Mouse (Mus musculus) forebrain, embryonic 15.5 days (tissue): Measurements from ENCODE around the gene Noto. TPM values are rescaled to one million over a fixed set of nuclear protein-coding genes. Genes with fewer than 3 reads are reported as not detected.

Experiments
- polyA plus RNA-seq: library from polyadenylated mRNA; unstranded; fragments of >200 nt; fragmentation: Nextera tagmentation; extraction: Ambion mirVana; gene quantifications from 2 replicates; pipeline ENCODE4 v1.2.1, GENCODE M21; 2015

Noto gene
- polyA plus RNA-seq, 1 experiment from 2014 or later: not detected

Other genes with a start within 250 kb of the Noto start
- gene Emx1, start 236.4 kb upstream of the Noto start, polyA plus RNA-seq: 68.9 and 78.8 TPM in 2 replicates
- 24.2 and 25.3 TPM in 2 replicates for gene Sfxn5, start 90.5 kb upstream of the Noto start, polyA plus RNA-seq
- gene Rab11fip5, start 49.3 kb upstream of the Noto start, polyA plus RNA-seq: 15.1 and 15.2 TPM in 2 replicates
- 54.2 and 56.8 TPM in 2 replicates for gene Smyd5, start 8.1 kb downstream of the Noto start, polyA plus RNA-seq
- gene Cct7, start 27.6 kb downstream of the Noto start, polyA plus RNA-seq: 644 and 647 TPM in 2 replicates
- gene Pradc1, start 28.1 kb downstream of the Noto start, polyA plus RNA-seq: 28.7 and 29.7 TPM in 2 replicates
- gene Fbxo41, start 79.1 kb downstream of the Noto start, polyA plus RNA-seq: 7.2 and 7.4 TPM in 2 replicates
- gene Egr4, start 89.7 kb downstream of the Noto start, polyA plus RNA-seq: not detected in 2 replicates
- gene Alms1, start 163.6 kb downstream of the Noto start, polyA plus RNA-seq: 5.9 TPM in 2 replicates